Mouse (Mus musculus) liver, adult (tissue): ENCODE data around the gene Nsmce1.

ENCODE experiments used
- GATA4 ChIP-seq: IDR thresholded peaks from 2 replicates; pipeline ENCODE4 v1.6.1; 2014; ENCODE audit warnings: mild to moderate bottlenecking, low read length; ENCODE audit not compliant: insufficient replicate concordance

Gene Nsmce1

GRCm38 (mm10) chr7:125475601-125476251 is 15.7 kb downstream of the Nsmce1 start:
- TF ChIP-seq GATA4 = no peak

- no peak for TF ChIP-seq GATA4
These were observed 16.9 kb downstream of the Nsmce1 start for GRCm38 (mm10) chr7:125474535-125474934.

- TF ChIP-seq GATA4 = peak; percentile 98
These were observed 19.2 kb downstream of the Nsmce1 start for GRCm38 (mm10) chr7:125471991-125472741.

GRCm38 (mm10) chr7:125470901-125471300 is 20.5 kb downstream of the Nsmce1 start:
- no peak for TF ChIP-seq GATA4

- no peak for TF ChIP-seq GATA4
These were observed 21.5 kb downstream of the Nsmce1 start for GRCm38 (mm10) chr7:125469937-125470336.

- no peak for TF ChIP-seq GATA4
These were observed 29.2 kb downstream of the Nsmce1 start for GRCm38 (mm10) chr7:125462200-125462599.

- no peak for TF ChIP-seq GATA4
These were observed 37.7 kb downstream of the Nsmce1 start for GRCm38 (mm10) chr7:125453671-125454070.

- no peak for TF ChIP-seq GATA4
These were observed 40.3 kb downstream of the Nsmce1 start for GRCm38 (mm10) chr7:125451078-125451477.

GRCm38 (mm10) chr7:125450678-125451077 is 40.7 kb downstream of the Nsmce1 start:
- TF ChIP-seq GATA4 = no peak

GRCm38 (mm10) chr7:125444464-125445401 is 46.7 kb downstream of the Nsmce1 start, which contains the start of gene Kdm8:
Gene Kdm8, plus strand, starts transcription at chr7:125444676.
- no peak; the same call in 1 of the 2 replicates for TF ChIP-seq GATA4

GRCm38 (mm10) chr7:125444076-125444463 is 47.3 kb downstream of the Nsmce1 start:
- TF ChIP-seq GATA4 = no peak

- TF ChIP-seq GATA4 = no peak
These were observed 49.1 kb downstream of the Nsmce1 start for GRCm38 (mm10) chr7:125442323-125442722.

GRCm38 (mm10) chr7:125434666-125435290 is 56.6 kb downstream of the Nsmce1 start:
- TF ChIP-seq GATA4 = no peak

GRCm38 (mm10) chr7:125433874-125434273 is 57.5 kb downstream of the Nsmce1 start:
- no peak for TF ChIP-seq GATA4
